Mouse (Mus musculus) liver, embryonic 14.5 days (tissue): ENCODE measurements around the gene Plgrkt. TPM values are rescaled to one million over a fixed set of nuclear protein-coding genes. Genes with fewer than 3 reads are reported as not detected.

Experiments
- ATAC-seq: fragments of 200-750 bp; cut with Nextera tagmentation; 2 replicates; pipeline ENCODE4 v1.8.0; 2017; ENCODE audit warnings: moderate number of reproducible peaks, mild to moderate bottlenecking, moderate library complexity; ENCODE audit not compliant: insufficient read depth
- DNase-seq, 3 experiments: peaks; one replicate each; pipeline ENCODE4 v3.0.0-alpha.2; 2012 to 2013; ENCODE audit warnings: low read depth in 3 of 3, low spot score in 3 of 3
- H3K27ac ChIP-seq: fragments of 300-500 bp; sonication (generic); 2 replicates; pipeline ENCODE4 v1.5.1; 2014; ENCODE audit warnings: moderate library complexity, mild to moderate bottlenecking, control low read depth, inconsistent platforms
- H3K27me3 ChIP-seq: fragments of 300-500 bp; sonication (generic); 2 replicates; pipeline ENCODE4 v1.6.1; 2014; ENCODE audit warnings: mild to moderate bottlenecking, low read length, moderate library complexity; ENCODE audit not compliant: control insufficient read depth, insufficient read depth
- H3K36me3 ChIP-seq: fragments of 300-500 bp; sonication (generic); replicated peaks from 2 replicates; pipeline ENCODE4 v1.6.1; 2014; ENCODE audit warnings: low read depth; ENCODE audit not compliant: control insufficient read depth, insufficient read depth
- H3K4me1 ChIP-seq, 2 experiments: fragments of 200-500 bp in 1 of 2; fragments of 300-500 bp in 1 of 2; sonication (generic) in 1 of 2; replicated peaks; 2 replicates each; pipeline ENCODE4 v1.6.1; 2012 to 2014; ENCODE audit warnings: antibody characterized with exemption in 1 of 2, inconsistent platforms in 1 of 2, low read length in 1 of 2; ENCODE audit not compliant: control insufficient read depth in 2 of 2, insufficient read depth in 2 of 2
- H3K4me2 ChIP-seq: fragments of 300-500 bp; sonication (generic); 2 replicates; pipeline ENCODE4 v1.6.1; 2014; ENCODE audit warnings: low read depth, mild to moderate bottlenecking, control low read depth, moderate library complexity
- H3K4me3 ChIP-seq, 2 experiments: fragments of 200-500 bp in 1 of 2; fragments of 300-500 bp in 1 of 2; sonication (generic) in 1 of 2; 2 replicates each; pipeline ENCODE4 v1.5.1; 2012 to 2014; ENCODE audit warnings: low read depth in 2 of 2, low read length in 2 of 2, mild to moderate bottlenecking in 2 of 2, control low read depth in 1 of 2, inconsistent platforms in 1 of 2, moderate library complexity in 1 of 2; ENCODE audit not compliant: insufficient read depth in 1 of 2
- H3K9ac ChIP-seq: fragments of 300-500 bp; sonication (generic); replicated peaks from 2 replicates; pipeline ENCODE4 v1.6.1; 2014; ENCODE audit warnings: mild to moderate bottlenecking, control low read depth, moderate library complexity
- H3K9me3 ChIP-seq: fragments of 300-500 bp; sonication (generic); 2 replicates; pipeline ENCODE4 v1.6.1; 2016; ENCODE audit warnings: low read length, mixed read lengths; ENCODE audit not compliant: control insufficient read depth
- CTCF ChIP-seq: IDR thresholded peaks from 2 replicates; pipeline ENCODE4 v1.5.1; 2016; ENCODE audit warnings: antibody characterized with exemption, low read depth, control low read depth
- EP300 ChIP-seq: IDR thresholded peaks from 2 replicates; pipeline ENCODE4 v1.6.1; 2016; ENCODE audit warnings: antibody characterized with exemption, low read depth
- WGBS: fragments of 180-500 bp; shearing (Covaris S2); extraction: QIAGEN DNeasy Blood & Tissue Kit; methylation state at CpG from one replicate; pipeline ENCODE4 v1.1.7; 2014; ENCODE audit not compliant: insufficient replicate concordance; 5-methylcytosine and 5-hydroxymethylcytosine counted together
- polyA plus RNA-seq, 2 experiments: library from polyadenylated mRNA; depleted of rRNA in 1 of 2; stranded (reverse) in 1 of 2; unstranded in 1 of 2; fragments of >200 nt; fragmentation: Nextera tagmentation in 1 of 2; extraction: Ambion mirVana in 1 of 2; gene quantifications; 2 replicates each; pipeline versions ENCODE4 v1.2.1 to v1.2.3; 2012 to 2014

Gene Plgrkt
- polyA plus RNA-seq, 2 experiments = 21.9 to 28.3 TPM

DNA sequence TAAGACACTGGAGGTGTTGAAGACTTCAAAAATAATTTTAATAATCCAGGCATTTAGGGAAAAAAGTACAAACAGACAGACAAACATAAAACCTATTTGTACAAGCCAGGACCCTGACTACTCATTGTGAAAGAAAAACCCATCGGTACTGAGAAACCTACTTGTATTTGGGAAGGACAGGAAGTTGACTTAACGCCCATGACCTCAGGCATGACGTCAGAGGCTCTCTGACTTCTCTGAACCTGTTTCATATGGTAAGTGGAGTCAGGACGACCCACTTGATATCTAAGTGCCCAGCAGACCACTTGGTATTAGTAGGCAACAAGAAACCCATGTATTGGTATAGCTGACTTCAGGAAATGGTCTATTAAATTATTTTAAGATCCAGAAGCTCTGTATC lies 24.1 kb upstream of the Plgrkt start:
- no peak for ATAC-seq
- Histone ChIP-seq H3K27me3 (no peaks in the 10 kb centered on the region), H3K36me3 (no peaks in the 10 kb centered on the region), H3K9ac (no peak overlapping the region), H3K4me2 (no peak overlapping the region), H3K27ac (no peak overlapping the region), H3K4me3 (no peak overlapping the region), H3K4me1 (no peaks in the 10 kb centered on the region), H3K9me3 (no peaks in the 10 kb centered on the region)
- TF ChIP-seq EP300 (no peak), CTCF (no peak)
- DNase-seq = no peak
- WGBS = 34% methylated on average over 4 of the region's 4 CpGs

GRCm38 (mm10) chr19:29390483-29390882 lies 23.3 kb upstream of the Plgrkt start:
- TF ChIP-seq EP300 = no peak
- TF ChIP-seq CTCF = no peak
- Histone ChIP-seq H3K9ac (no peak overlapping the region), H3K4me1 (no peaks in the 10 kb centered on the region), H3K36me3 (no peaks in the 10 kb centered on the region), H3K4me2 (no peak overlapping the region), H3K9me3 (no peaks in the 10 kb centered on the region), H3K27me3 (no peaks in the 10 kb centered on the region), H3K4me3 (no peak overlapping the region), H3K27ac (no peak overlapping the region)
- ATAC-seq (no peak), DNase-seq (no peak)
- WGBS = 47% methylated on average over 5 of the region's 5 CpGs

DNA sequence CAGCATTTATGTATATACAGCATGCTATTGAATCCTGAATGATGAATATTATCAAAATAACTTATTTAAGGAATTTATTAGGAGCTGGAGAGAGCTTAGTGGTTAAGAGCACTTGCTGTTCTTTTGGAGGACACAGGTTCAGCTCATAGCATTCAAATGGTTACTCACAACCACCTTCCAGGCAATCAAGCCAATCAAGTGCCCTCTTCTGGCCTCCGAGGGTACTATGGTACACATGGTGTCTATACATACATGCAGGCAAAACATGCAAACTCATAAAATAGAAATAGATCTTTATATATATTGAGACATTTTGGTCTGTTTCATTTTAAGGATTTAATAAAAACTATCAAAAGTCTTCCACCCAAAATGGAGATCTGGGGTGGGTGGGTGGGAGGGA lies 21.6 kb upstream of the Plgrkt start:
- H3K36me3 ChIP-seq = no peaks in the 10 kb centered on the region
- DNase-seq (no peak), ATAC-seq (no peak)
- H3K4me1 ChIP-seq = peaks cover 0 to 4% of the 10 kb centered on the region in 2 experiments; a peak in 1 of 4 replicates
- no peak overlapping the region for H3K4me3 ChIP-seq
- 68% methylated on average over 1 of the region's 1 CpGs for WGBS
- no peak overlapping the region for H3K9ac ChIP-seq
- H3K27ac ChIP-seq = no peak overlapping the region
- H3K27me3 ChIP-seq = no peaks in the 10 kb centered on the region
- no peaks in the 10 kb centered on the region for H3K9me3 ChIP-seq
- H3K4me2 ChIP-seq = no peak overlapping the region
- TF ChIP-seq CTCF (no peak; the same call in 1 of the 2 replicates), EP300 (no peak)

DNA sequence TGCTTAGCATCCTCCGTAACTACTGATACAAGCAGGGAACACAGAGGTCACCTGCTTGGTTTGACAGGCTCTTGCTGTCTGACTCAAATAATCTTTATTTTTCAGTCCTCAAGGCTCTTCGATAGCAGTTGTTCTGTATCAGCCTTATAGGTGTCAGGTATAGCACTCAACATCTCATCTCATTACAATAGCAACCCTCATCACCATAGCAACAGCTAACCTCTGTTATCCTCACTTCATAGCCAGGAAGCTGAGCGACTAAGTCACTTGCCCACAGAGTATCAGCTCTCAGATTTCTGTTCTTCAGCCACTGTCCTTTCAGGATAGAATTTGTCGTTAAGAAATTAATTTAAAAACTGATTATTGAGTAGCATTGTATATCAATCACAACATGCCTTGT lies 18.6 kb upstream of the Plgrkt start:
- H3K9ac ChIP-seq = no peak overlapping the region
- TF ChIP-seq CTCF (no peak), EP300 (no peak)
- H3K9me3 ChIP-seq = no peaks in the 10 kb centered on the region
- H3K4me1 ChIP-seq = peaks cover 0 to 4% of the 10 kb centered on the region in 2 experiments; a peak in 1 of 4 replicates
- 78% methylated on average over 4 of the region's 4 CpGs for WGBS
- no peak overlapping the region for H3K27ac ChIP-seq
- no peak for ATAC-seq
- H3K27me3 ChIP-seq = no peaks in the 10 kb centered on the region
- H3K36me3 ChIP-seq = no peaks in the 10 kb centered on the region
- H3K4me3 ChIP-seq = no peak overlapping the region
- DNase-seq = no peak
- H3K4me2 ChIP-seq = no peak overlapping the region

DNA sequence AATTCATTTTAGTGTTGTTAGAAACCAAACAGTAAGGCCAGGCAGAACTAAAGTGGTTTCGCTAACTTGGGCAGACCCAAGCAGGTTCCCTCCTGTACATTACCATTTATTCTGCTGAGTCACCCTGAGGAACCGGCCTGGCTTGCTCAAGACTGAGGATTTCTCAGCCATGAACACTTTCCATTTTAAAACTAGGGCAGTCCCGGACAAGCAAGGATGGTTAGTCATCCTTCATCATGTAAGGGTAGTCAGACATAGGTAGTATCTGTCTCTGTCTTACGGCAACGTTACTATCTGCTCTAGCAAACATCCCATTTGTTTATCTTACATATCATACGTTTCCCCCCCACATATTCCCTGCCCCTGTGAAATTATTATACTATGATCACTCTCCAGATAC lies 17.8 kb upstream of the Plgrkt start:
- no peaks in the 10 kb centered on the region for H3K36me3 ChIP-seq
- no peaks in the 10 kb centered on the region for H3K27me3 ChIP-seq
- no peaks in the 10 kb centered on the region for H3K9me3 ChIP-seq
- H3K4me2 ChIP-seq = no peak overlapping the region
- H3K4me1 ChIP-seq = peaks cover 0 to 10% of the 10 kb centered on the region in 2 experiments; a peak in 2 of 4 replicates
- 34% methylated on average over 6 of the region's 6 CpGs for WGBS
- DNase-seq (no peak), ATAC-seq (0 out of 2 replicates have a peak, but pooled peaks have one; percentile 28)
- no peak overlapping the region for H3K27ac ChIP-seq
- no peak overlapping the region for H3K4me3 ChIP-seq
- TF ChIP-seq CTCF (no peak), EP300 (no peak)
- no peak overlapping the region for H3K9ac ChIP-seq
